Mouse (Mus musculus) forebrain, embryonic 11.5 days (tissue): Measurements from ENCODE around the gene Bricd5. TPM values are rescaled to one million over a fixed set of nuclear protein-coding genes. Genes with fewer than 3 reads are reported as not detected.
"Not testable (repeated sequence)": the region's sequence is repeated elsewhere in the genome, so short reads cannot be mapped to it uniquely, and the experiment has no call there.

Experiments used
- ATAC-seq: fragments of 200-750 bp; cut with Nextera tagmentation; replicated peaks from 2 replicates; pipeline ENCODE4 v1.8.0; 2017; ENCODE audit warnings: moderate TSS enrichment; ENCODE audit not compliant: low FRiP score
- DNase-seq: peaks from one replicate; pipeline ENCODE4 v3.0.0-alpha.2; 2017; ENCODE audit warnings: low spot score
- H3K27ac ChIP-seq: fragments of 300-500 bp; sonication (generic); 2 replicates; pipeline ENCODE4 v1.5.1; 2014; ENCODE audit warnings: low read depth, low read length
- H3K27me3 ChIP-seq: fragments of 300-500 bp; sonication (generic); 2 replicates; pipeline ENCODE4 v1.6.1; 2014; ENCODE audit warnings: mild to moderate bottlenecking, low read length, mixed read lengths; ENCODE audit not compliant: control insufficient read depth, insufficient read depth
- H3K36me3 ChIP-seq: fragments of 300-500 bp; sonication (generic); 2 replicates; pipeline ENCODE4 v1.6.1; 2014; ENCODE audit warnings: mild to moderate bottlenecking, low read length, moderate library complexity, mixed read lengths; ENCODE audit not compliant: control insufficient read depth, insufficient read depth
- H3K4me1 ChIP-seq: fragments of 300-500 bp; sonication (generic); replicated peaks from 2 replicates; pipeline ENCODE4 v1.6.1; 2014; ENCODE audit warnings: low read length, mixed read lengths; ENCODE audit not compliant: control insufficient read depth, insufficient read depth
- H3K4me2 ChIP-seq: fragments of 300-500 bp; sonication (generic); 2 replicates; pipeline ENCODE4 v1.6.1; 2014; ENCODE audit warnings: low read depth, mild to moderate bottlenecking, low read length, moderate library complexity, mixed read lengths; ENCODE audit not compliant: severe bottlenecking
- H3K4me3 ChIP-seq: fragments of 300-500 bp; sonication (generic); 2 replicates; pipeline ENCODE4 v1.5.1; 2014; ENCODE audit warnings: low read depth, low read length
- H3K9ac ChIP-seq: fragments of 300-500 bp; sonication (generic); 2 replicates; pipeline ENCODE4 v1.6.1; 2014; ENCODE audit warnings: low read length
- H3K9me3 ChIP-seq: fragments of 300-500 bp; sonication (generic); 2 replicates; pipeline ENCODE4 v1.6.1; 2016; ENCODE audit warnings: low read length, mixed read lengths; ENCODE audit not compliant: control insufficient read depth
- WGBS: fragments of 180-500 bp; shearing (Covaris S2); extraction: QIAGEN DNeasy Blood & Tissue Kit; methylation state at CpG from one replicate; pipeline ENCODE4 v1.1.7; 2014; 5-methylcytosine and 5-hydroxymethylcytosine counted together
- polyA plus RNA-seq: library from polyadenylated mRNA; unstranded; fragments of >200 nt; fragmentation: Nextera tagmentation; extraction: Ambion mirVana; gene quantifications from 2 replicates; pipeline ENCODE4 v1.2.1, GENCODE M21; 2014

Bricd5 gene
- polyA plus RNA-seq, 1 experiment from 2014 or later = 0.41 TPM

- H3K36me3 ChIP-seq = peaks cover 3% of the 10 kb centered on the region; the same call in 1 of the 2 replicates
- peak overlapping the region; percentile 92 for H3K9ac ChIP-seq
- no peak for DNase-seq
- H3K4me1 ChIP-seq = peaks cover 7% of the 10 kb centered on the region; the same call in 1 of the 2 replicates
- no peak for ATAC-seq
- peak overlapping the region; percentile 90; the same call in 1 of the 2 replicates for H3K27ac ChIP-seq
- no peaks in the 10 kb centered on the region for H3K27me3 ChIP-seq
- H3K4me3 ChIP-seq = peak overlapping the region; percentile 78
- 11% methylated on average over 14 of the region's 14 CpGs for WGBS
- peak overlapping the region; percentile 60 for H3K4me2 ChIP-seq
- no peaks in the 10 kb centered on the region for H3K9me3 ChIP-seq
These were observed 19.4 kb upstream of the Bricd5 start for GRCm38 (mm10) chr17:24454218-24454755.

- Histone ChIP-seq H3K4me3 (peak overlapping the region; percentile 78), H3K27ac (peak overlapping the region; percentile 90), H3K9ac (peak overlapping the region; percentile 92), H3K4me1 (peaks cover 7% of the 10 kb centered on the region; the same call in 1 of the 2 replicates), H3K36me3 (no peaks in the 10 kb centered on the region), H3K9me3 (no peaks in the 10 kb centered on the region), H3K4me2 (peak overlapping the region; percentile 60), H3K27me3 (no peaks in the 10 kb centered on the region)
- ATAC-seq (peak; percentile 93), DNase-seq (peak; percentile 99)
- WGBS = under 1% methylated on average over 67 of the region's 67 CpGs
These were observed 18.7 kb upstream of the Bricd5 start for GRCm38 (mm10) chr17:24454756-24455522.

DNA sequence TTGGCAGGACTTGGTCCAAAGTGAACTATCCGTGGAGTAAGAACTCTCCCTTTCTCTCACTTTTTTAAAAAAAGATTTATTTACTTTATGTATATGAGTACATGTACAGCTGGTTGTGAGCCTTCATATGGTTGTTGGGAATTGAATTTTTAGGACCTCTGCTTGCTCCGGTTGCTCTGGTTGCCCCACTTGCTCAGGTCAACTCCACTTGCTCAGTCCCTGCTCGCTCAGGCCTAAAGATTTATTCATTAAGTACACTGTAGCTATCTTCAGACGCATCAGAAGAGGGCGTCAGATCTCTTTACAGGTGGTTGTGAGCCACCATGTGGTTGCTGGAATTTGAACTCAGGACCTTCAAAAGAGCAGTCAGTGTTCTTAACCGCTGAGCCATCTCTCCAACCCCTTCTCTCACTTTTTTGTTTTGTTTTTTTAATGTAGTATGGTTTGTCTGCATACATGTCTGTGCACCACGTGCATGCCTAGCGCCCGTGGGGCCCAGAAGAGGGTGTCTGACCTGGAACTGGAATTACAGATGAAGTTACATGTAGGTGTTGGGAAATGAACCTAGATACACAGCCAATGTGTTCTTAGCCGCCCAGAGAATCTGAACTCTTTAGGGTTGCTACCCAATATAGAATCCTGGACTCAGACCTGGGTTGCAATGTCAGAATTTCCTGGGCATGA lies 18.0 kb upstream of the Bricd5 start:
- H3K4me2 ChIP-seq, H3K27ac ChIP-seq, H3K9ac ChIP-seq, H3K4me1 ChIP-seq, DNase-seq, H3K9me3 ChIP-seq, H3K27me3 ChIP-seq, ATAC-seq, H3K4me3 ChIP-seq, H3K36me3 ChIP-seq: not testable (repeated sequence)
- 51% methylated on average over 10 of the region's 10 CpGs for WGBS

GRCm38 (mm10) chr17:24461580-24461979 lies 12.1 kb upstream of the Bricd5 start:
- Histone ChIP-seq H3K9ac (no peak overlapping the region), H3K9me3 (no peaks in the 10 kb centered on the region), H3K27me3 (no peaks in the 10 kb centered on the region), H3K4me1 (no peaks in the 10 kb centered on the region), H3K36me3 (no peaks in the 10 kb centered on the region), H3K4me2 (no peak overlapping the region), H3K4me3 (no peak overlapping the region), H3K27ac (no peak overlapping the region)
- ATAC-seq (no peak), DNase-seq (no peak)
- WGBS = 69% methylated on average over 2 of the region's 2 CpGs

DNA sequence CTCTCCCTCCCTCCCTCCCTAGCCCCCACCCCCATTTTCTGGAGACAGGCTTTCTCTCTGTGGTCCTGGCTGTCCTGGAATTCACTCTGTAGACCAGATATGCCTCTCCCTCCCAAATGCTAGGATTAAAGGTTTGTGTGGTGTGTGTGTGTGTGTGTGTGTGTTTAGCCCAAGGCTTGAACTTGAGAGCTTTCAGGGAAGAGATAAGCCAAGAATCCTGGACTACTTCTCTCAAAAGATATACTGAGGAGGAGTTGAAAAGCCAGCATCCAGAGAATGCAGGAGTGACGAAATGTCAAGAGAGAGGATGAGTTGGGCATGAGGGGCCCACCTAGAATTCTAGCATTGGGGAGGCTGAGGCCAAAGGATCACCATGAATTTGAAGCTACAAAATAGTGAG lies 10.8 kb upstream of the Bricd5 start:
- H3K4me3 ChIP-seq = no peak overlapping the region
- WGBS = 85% methylated on average over 1 of the region's 1 CpGs
- no peak for ATAC-seq
- no peaks in the 10 kb centered on the region for H3K27me3 ChIP-seq
- H3K9me3 ChIP-seq = no peaks in the 10 kb centered on the region
- H3K4me1 ChIP-seq = no peaks in the 10 kb centered on the region
- no peak overlapping the region for H3K4me2 ChIP-seq
- H3K9ac ChIP-seq = no peak overlapping the region
- H3K27ac ChIP-seq = no peak overlapping the region
- no peaks in the 10 kb centered on the region for H3K36me3 ChIP-seq
- no peak for DNase-seq

GRCm38 (mm10) chr17:24463374-24464133 lies 10.1 kb upstream of the Bricd5 start:
- H3K27me3 ChIP-seq = no peaks in the 10 kb centered on the region
- H3K27ac ChIP-seq = no peak overlapping the region
- H3K36me3 ChIP-seq = no peaks in the 10 kb centered on the region
- H3K4me2 ChIP-seq = no peak overlapping the region
- ATAC-seq (no peak), DNase-seq (no peak)
- WGBS = 56% methylated on average over 6 of the region's 6 CpGs
- H3K4me1 ChIP-seq = no peaks in the 10 kb centered on the region
- H3K9ac ChIP-seq = no peak overlapping the region
- no peaks in the 10 kb centered on the region for H3K9me3 ChIP-seq
- H3K4me3 ChIP-seq = no peak overlapping the region

- H3K27ac ChIP-seq = no peak overlapping the region
- DNase-seq (peak; percentile 41), ATAC-seq (no peak)
- WGBS = 88% methylated on average over 5 of the region's 5 CpGs
- H3K9me3 ChIP-seq = no peaks in the 10 kb centered on the region
- no peaks in the 10 kb centered on the region for H3K36me3 ChIP-seq
- no peaks in the 10 kb centered on the region for H3K27me3 ChIP-seq
- peaks cover 9% of the 10 kb centered on the region; the same call in 1 of the 2 replicates for H3K4me1 ChIP-seq
- no peak overlapping the region for H3K4me3 ChIP-seq
- H3K4me2 ChIP-seq = no peak overlapping the region
- no peak overlapping the region for H3K9ac ChIP-seq
These were observed 4.9 kb upstream of the Bricd5 start for GRCm38 (mm10) chr17:24468636-24469246.

DNA sequence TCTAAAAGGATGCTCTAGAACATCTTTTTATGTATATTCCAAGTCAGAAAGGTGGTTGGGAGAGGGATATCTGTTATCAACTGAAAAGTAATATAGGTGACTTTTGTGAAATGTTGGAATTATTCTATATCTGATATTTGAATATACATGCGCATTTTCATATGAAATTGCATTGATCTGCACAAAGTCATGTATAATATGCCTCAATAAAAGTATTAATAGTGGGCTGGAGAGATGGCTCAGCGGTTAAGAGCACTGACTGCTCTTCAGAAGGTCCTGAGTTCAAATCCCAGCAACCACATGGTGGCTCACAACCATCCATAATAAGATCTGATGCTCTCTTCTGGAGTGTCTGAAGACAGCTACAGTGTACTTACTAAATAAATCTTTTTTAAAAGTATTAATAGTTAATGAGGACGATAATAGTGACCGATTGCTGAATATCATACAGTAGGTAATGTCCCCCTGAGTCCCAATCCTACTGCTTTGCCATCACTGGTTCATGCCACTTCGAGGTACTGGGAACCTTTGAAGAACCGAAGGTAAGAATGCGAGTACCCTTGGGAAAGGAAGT lies 4.3 kb upstream of the Bricd5 start:
- peaks cover 9% of the 10 kb centered on the region; the same call in 1 of the 2 replicates for H3K4me1 ChIP-seq
- H3K36me3 ChIP-seq = no peaks in the 10 kb centered on the region
- H3K4me3 ChIP-seq = peak overlapping the region; percentile 90
- ATAC-seq (no peak), DNase-seq (no peak)
- H3K27ac ChIP-seq = peak overlapping the region; percentile 78
- no peaks in the 10 kb centered on the region for H3K27me3 ChIP-seq
- peak overlapping the region; percentile 98 for H3K4me2 ChIP-seq
- 17% methylated on average over 7 of the region's 7 CpGs for WGBS
- no peaks in the 10 kb centered on the region for H3K9me3 ChIP-seq
- peak overlapping the region; percentile 85 for H3K9ac ChIP-seq
